Mouse (Mus musculus): ENCODE data around the gene Vsig2. TPM values are rescaled to one million over a fixed set of nuclear protein-coding genes. Genes with fewer than 3 reads are reported as not detected.
A peak's percentile ranks its signal among the peaks of the same experiment; 100 is the strongest.

The Vsig2 gene
- polyA plus RNA-seq, 1 experiment from 2014 or later, result 1.0 TPM

GRCm38 (mm10) chr9:37519995-37520394 lies 19.1 kb upstream of the Vsig2 start:
- Histone ChIP-seq H3K36me3 (peaks cover 39% of the 10 kb centered on the region), H3K4me2 (replicated peaks) (no peak overlapping the region), H3K27me3 (peaks cover under 1% of the 10 kb centered on the region; the same call in 1 of the 2 replicates), H3K4me3 (no peak overlapping the region), H3K4me1 (no peaks in the 10 kb centered on the region; the same call in 1 of the 2 replicates), H3K9ac (no peak overlapping the region), H3K9me3 (replicated peaks) (no peaks in the 10 kb centered on the region), H3K27ac (no peak overlapping the region)
- no peak for ATAC-seq (ENCODE audit: low FRiP score)
- WGBS, result 95% methylated on average over 2 of the region's 2 CpGs

- peaks cover 17% of the 10 kb centered on the region for H3K4me1 ChIP-seq
- H3K4me3 ChIP-seq, result no peak overlapping the region
- H3K27me3 ChIP-seq, result peaks cover 55% of the 10 kb centered on the region
- peaks cover 26% of the 10 kb centered on the region for H3K36me3 ChIP-seq
- WGBS, result 94% methylated on average over 2 of the region's 2 CpGs
- no peak overlapping the region for H3K4me2 ChIP-seq (replicated peaks)
- H3K27ac ChIP-seq, result no peak overlapping the region
- H3K9me3 ChIP-seq (replicated peaks), result 0 out of 2 replicates have a peak, but pooled peaks cover 3% of the 10 kb centered on the region
- no peak overlapping the region for H3K9ac ChIP-seq
- ATAC-seq (ENCODE audit: low FRiP score), result no peak
These were observed 13.6 kb upstream of the Vsig2 start for GRCm38 (mm10) chr9:37525461-37525860.

- Histone ChIP-seq H3K36me3 (peaks cover 18% of the 10 kb centered on the region), H3K27me3 (peaks cover 67% of the 10 kb centered on the region), H3K4me3 (0 out of 2 replicates have a peak overlapping the region, but pooled peaks have one; percentile 4), H3K27ac (no peak overlapping the region), H3K4me2 (replicated peaks) (0 out of 2 replicates have a peak overlapping the region, but pooled peaks have one; percentile 30), H3K9ac (no peak overlapping the region), H3K9me3 (replicated peaks) (0 out of 2 replicates have a peak, but pooled peaks cover 3% of the 10 kb centered on the region), H3K4me1 (peaks cover 27% of the 10 kb centered on the region)
- ATAC-seq (ENCODE audit: low FRiP score), result peak; percentile 14
- 24% methylated on average over 21 of the region's 21 CpGs for WGBS
These were observed 12.3 kb upstream of the Vsig2 start for GRCm38 (mm10) chr9:37526443-37527395.

GRCm38 (mm10) chr9:37527396-37528224 lies 11.4 kb upstream of the Vsig2 start, which contains the start of gene Esam:
Esam (plus strand) TSS chr9:37528078.
- 4% methylated on average over 41 of the region's 41 CpGs for WGBS
- H3K4me3 ChIP-seq, result peak within 1 kb of the TSS; percentile 4; the same call in 1 of the 2 replicates
- H3K9me3 ChIP-seq (replicated peaks), result 0 out of 2 replicates have a peak, but pooled peaks cover 3% of the 10 kb centered on the region
- H3K4me2 ChIP-seq (replicated peaks), result peak within 1 kb of the TSS; percentile 30; the same call in 1 of the 2 replicates
- no peak within 1 kb of the TSS for H3K9ac ChIP-seq
- peaks cover 15% of the 10 kb centered on the region for H3K36me3 ChIP-seq
- peaks cover 27% of the 10 kb centered on the region for H3K4me1 ChIP-seq
- no peak within 1 kb of the TSS for H3K27ac ChIP-seq
- ATAC-seq (ENCODE audit: low FRiP score), result peak; percentile 18
- H3K27me3 ChIP-seq, result peaks cover 74% of the 10 kb centered on the region

GRCm38 (mm10) chr9:37528225-37528970 lies 10.7 kb upstream of the Vsig2 start:
- WGBS, result 24% methylated on average over 9 of the region's 9 CpGs
- no peak overlapping the region for H3K9ac ChIP-seq
- H3K4me1 ChIP-seq, result peaks cover 27% of the 10 kb centered on the region
- 0 out of 2 replicates have a peak, but pooled peaks cover 3% of the 10 kb centered on the region for H3K9me3 ChIP-seq (replicated peaks)
- no peak overlapping the region for H3K27ac ChIP-seq
- no peak overlapping the region for H3K4me2 ChIP-seq (replicated peaks)
- H3K4me3 ChIP-seq, result peak overlapping the region; percentile 4; the same call in 1 of the 2 replicates
- peaks cover 75% of the 10 kb centered on the region for H3K27me3 ChIP-seq
- no peak for ATAC-seq (ENCODE audit: low FRiP score)
- peaks cover 7% of the 10 kb centered on the region for H3K36me3 ChIP-seq

- H3K4me2 ChIP-seq (replicated peaks), result peak overlapping the region; percentile 60
- peak overlapping the region; percentile 46 for H3K9ac ChIP-seq
- 0 out of 2 replicates have a peak, but pooled peaks cover 3% of the 10 kb centered on the region for H3K9me3 ChIP-seq (replicated peaks)
- WGBS, result 1% methylated on average over 32 of the region's 32 CpGs
- 0 out of 2 replicates have a peak, but pooled peaks cover 3% of the 10 kb centered on the region for H3K36me3 ChIP-seq
- no peak overlapping the region for H3K27ac ChIP-seq
- peaks cover 79% of the 10 kb centered on the region for H3K27me3 ChIP-seq
- peak; percentile 57 for ATAC-seq (ENCODE audit: low FRiP score)
- peak overlapping the region; percentile 27 for H3K4me3 ChIP-seq
- peaks cover 27% of the 10 kb centered on the region for H3K4me1 ChIP-seq
These were observed 8.8 kb upstream of the Vsig2 start for GRCm38 (mm10) chr9:37530031-37530887.

GRCm38 (mm10) chr9:37530888-37531705 lies 8.0 kb upstream of the Vsig2 start:
- 2% methylated on average over 31 of the region's 31 CpGs for WGBS
- no peaks in the 10 kb centered on the region for H3K36me3 ChIP-seq
- peak overlapping the region; percentile 60 for H3K4me2 ChIP-seq (replicated peaks)
- 0 out of 2 replicates have a peak, but pooled peaks cover 2% of the 10 kb centered on the region for H3K9me3 ChIP-seq (replicated peaks)
- H3K9ac ChIP-seq, result 0 out of 2 replicates have a peak overlapping the region, but pooled peaks have one; percentile 24
- peaks cover 27% of the 10 kb centered on the region for H3K4me1 ChIP-seq
- ATAC-seq (ENCODE audit: low FRiP score), result peak; percentile 69
- no peak overlapping the region for H3K27ac ChIP-seq
- H3K27me3 ChIP-seq, result peaks cover 70% of the 10 kb centered on the region
- H3K4me3 ChIP-seq, result peak overlapping the region; percentile 27

- no peak overlapping the region for H3K9ac ChIP-seq
- no peak overlapping the region for H3K4me3 ChIP-seq
- 77% methylated on average over 4 of the region's 4 CpGs for WGBS
- H3K36me3 ChIP-seq, result no peaks in the 10 kb centered on the region
- no peak overlapping the region for H3K4me2 ChIP-seq (replicated peaks)
- no peak overlapping the region for H3K27ac ChIP-seq
- H3K27me3 ChIP-seq, result peaks cover 28% of the 10 kb centered on the region
- no peak for ATAC-seq (ENCODE audit: low FRiP score)
- H3K9me3 ChIP-seq (replicated peaks), result no peaks in the 10 kb centered on the region
- H3K4me1 ChIP-seq, result no peaks in the 10 kb centered on the region
These were observed 2.2 kb upstream of the Vsig2 start for GRCm38 (mm10) chr9:37536851-37537250.

GRCm38 (mm10) chr9:37537658-37538250 lies 1.3 kb upstream of the Vsig2 start:
- WGBS, result 68% methylated on average over 5 of the region's 5 CpGs

GRCm38 (mm10) chr9:37540226-37540625 lies 1.2 kb downstream of the Vsig2 start:
- H3K36me3 ChIP-seq, result no peaks in the 10 kb centered on the region
- H3K4me3 ChIP-seq, result no peak overlapping the region
- no peaks in the 10 kb centered on the region for H3K9me3 ChIP-seq (replicated peaks)
- peaks cover 44% of the 10 kb centered on the region for H3K27me3 ChIP-seq
- H3K4me2 ChIP-seq (replicated peaks), result no peak overlapping the region
- WGBS, result 91% methylated on average over 4 of the region's 4 CpGs
- peaks cover 12% of the 10 kb centered on the region for H3K4me1 ChIP-seq
- no peak overlapping the region for H3K27ac ChIP-seq
- no peak for ATAC-seq (ENCODE audit: low FRiP score)
- no peak overlapping the region for H3K9ac ChIP-seq

More at GRCm38 (mm10) chr9:37537658-37538250, 1.3 kb upstream of the Vsig2 start:
- no peak for ATAC-seq (ENCODE audit: low FRiP score)
- Histone ChIP-seq H3K4me2 (replicated peaks) (no peak overlapping the region), H3K27ac (no peak overlapping the region), H3K36me3 (no peaks in the 10 kb centered on the region), H3K27me3 (peaks cover 29% of the 10 kb centered on the region), H3K4me1 (no peaks in the 10 kb centered on the region), H3K9me3 (replicated peaks) (no peaks in the 10 kb centered on the region), H3K4me3 (no peak overlapping the region), H3K9ac (no peak overlapping the region)
